Mouse (Mus musculus) brain, embryonic 14.5 days (tissue): ENCODE results near the gene 5730522E02Rik.

Experiments used
- CTCF ChIP-seq: fragments of 200-500 bp; IDR thresholded peaks from 2 replicates; pipeline ENCODE4 v1.5.1; 2012; ENCODE audit warnings: inconsistent platforms, mild to moderate bottlenecking, moderate library complexity, borderline replicate concordance; ENCODE audit not compliant: insufficient read depth, insufficient read length; ENCODE audit errors: extremely low read depth
- POLR2A ChIP-seq: fragments of 200-500 bp; IDR thresholded peaks from 2 replicates; pipeline ENCODE4 v1.6.1; 2012; ENCODE audit warnings: mild to moderate bottlenecking, inconsistent platforms, borderline replicate concordance; ENCODE audit not compliant: poor library complexity, insufficient read depth, insufficient read length, severe bottlenecking; ENCODE audit errors: extremely low read depth

GRCm38 (mm10) chr11:26102878-26103277 lies 107.7 kb downstream of the 5730522E02Rik start:
- no peak for TF ChIP-seq POLR2A
- no peak for TF ChIP-seq CTCF
